Mouse (Mus musculus): ENCODE results near the gene Tax1bp1.
"Not testable (repeated sequence)": the region's sequence is repeated elsewhere in the genome, so short reads cannot be mapped to it uniquely, and the experiment has no call there.

The Tax1bp1 gene

GRCm38 (mm10) chr6:52713104-52713896 is at the start of gene Tax1bp1:
Tax1bp1 (plus strand) TSS chr6:52713729.
- peak; percentile 92 for DNase-seq (ENCODE audit: low read depth, low spot score)

- no peak for DNase-seq (ENCODE audit: low read depth, low spot score)
These were observed 45.9 kb upstream of the Tax1bp1 start for GRCm38 (mm10) chr6:52667641-52668040.

- not testable (repeated sequence) for DNase-seq (ENCODE audit: low read depth, low spot score)
These were observed 43.7 kb upstream of the Tax1bp1 start for GRCm38 (mm10) chr6:52669878-52670277.

GRCm38 (mm10) chr6:52671791-52672190 is 41.7 kb upstream of the Tax1bp1 start:
- DNase-seq (ENCODE audit: low read depth, low spot score), result no peak

GRCm38 (mm10) chr6:52672539-52672938 is 41.0 kb upstream of the Tax1bp1 start:
- no peak for DNase-seq (ENCODE audit: low read depth, low spot score)

GRCm38 (mm10) chr6:52673706-52674105 is 39.8 kb upstream of the Tax1bp1 start:
- DNase-seq (ENCODE audit: low read depth, low spot score), result no peak

- no peak for DNase-seq (ENCODE audit: low read depth, low spot score)
These were observed 39.0 kb upstream of the Tax1bp1 start for GRCm38 (mm10) chr6:52674541-52674940.

- DNase-seq (ENCODE audit: low read depth, low spot score), result peak; percentile 22
These were observed 38.2 kb upstream of the Tax1bp1 start for GRCm38 (mm10) chr6:52675222-52675921.

GRCm38 (mm10) chr6:52677534-52677933 is 36.0 kb upstream of the Tax1bp1 start:
- not testable (repeated sequence) for DNase-seq (ENCODE audit: low read depth, low spot score)

GRCm38 (mm10) chr6:52679565-52679964 is 34.0 kb upstream of the Tax1bp1 start:
- DNase-seq (ENCODE audit: low read depth, low spot score), result no peak

- DNase-seq (ENCODE audit: low read depth, low spot score), result peak; percentile 14
These were observed 33.0 kb upstream of the Tax1bp1 start for GRCm38 (mm10) chr6:52680458-52681032.

- DNase-seq (ENCODE audit: low read depth, low spot score), result no peak
These were observed 31.6 kb upstream of the Tax1bp1 start for GRCm38 (mm10) chr6:52681847-52682485.

GRCm38 (mm10) chr6:52682607-52683006 is 30.9 kb upstream of the Tax1bp1 start:
- DNase-seq (ENCODE audit: low read depth, low spot score), result no peak

- no peak for DNase-seq (ENCODE audit: low read depth, low spot score)
These were observed 26.5 kb upstream of the Tax1bp1 start for GRCm38 (mm10) chr6:52686901-52687500.

GRCm38 (mm10) chr6:52690365-52690764 is 23.2 kb upstream of the Tax1bp1 start:
- DNase-seq (ENCODE audit: low read depth, low spot score), result no peak

GRCm38 (mm10) chr6:52691800-52692199 is 21.7 kb upstream of the Tax1bp1 start:
- no peak for DNase-seq (ENCODE audit: low read depth, low spot score)

GRCm38 (mm10) chr6:52692451-52693063 is 21.0 kb upstream of the Tax1bp1 start:
- no peak for DNase-seq (ENCODE audit: low read depth, low spot score)

- no peak for DNase-seq (ENCODE audit: low read depth, low spot score)
These were observed 15.5 kb upstream of the Tax1bp1 start for GRCm38 (mm10) chr6:52697964-52698535.

- DNase-seq (ENCODE audit: low read depth, low spot score), result no peak
These were observed 14.5 kb upstream of the Tax1bp1 start for GRCm38 (mm10) chr6:52699050-52699449.

- no peak for DNase-seq (ENCODE audit: low read depth, low spot score)
These were observed 13.6 kb upstream of the Tax1bp1 start for GRCm38 (mm10) chr6:52699899-52700298.

GRCm38 (mm10) chr6:52703263-52703662 is 10.3 kb upstream of the Tax1bp1 start:
- DNase-seq (ENCODE audit: low read depth, low spot score), result no peak

Data from ES-CJ7 (cell line).